Mouse (Mus musculus): ENCODE data around the gene Frmd4a. TPM values are rescaled to one million over a fixed set of nuclear protein-coding genes. Genes with fewer than 3 reads are reported as not detected.

Gene Frmd4a
- polyA plus RNA-seq, 1 experiment = 7.7 TPM

DNA sequence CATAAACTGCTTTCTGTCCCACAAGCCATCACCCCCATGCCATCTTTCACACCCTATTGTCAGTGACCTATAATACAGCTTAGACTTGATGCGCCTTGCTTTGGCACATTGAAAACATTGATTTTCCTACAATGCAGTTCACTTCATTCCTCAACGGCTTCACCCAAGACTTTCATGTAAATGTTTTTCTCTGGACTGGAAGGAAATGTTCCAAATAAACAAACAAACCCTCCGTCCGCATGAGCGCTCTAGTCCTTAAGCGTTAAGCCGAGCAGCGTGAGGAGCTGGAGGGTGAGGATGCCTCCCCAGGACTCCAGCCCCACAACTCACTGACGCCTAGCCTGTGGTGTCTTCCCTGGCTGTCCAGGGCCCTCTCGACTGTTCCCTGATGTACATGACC lies 279.4 kb downstream of the Frmd4a start:
- H3K4me1 ChIP-seq = peaks cover 9% of the 10 kb centered on the region; the same call in 1 of the 2 replicates
- no peak for TF ChIP-seq GATA1 (IDR thresholded peaks at IDR 0.05; ENCODE audit: borderline replicate concordance, low read length)
- TF ChIP-seq FLI1 (IDR thresholded peaks at IDR 0.05; ENCODE audit: low read length) = no peak
- H3K27me3 ChIP-seq (replicated peaks) = peaks cover 22% of the 10 kb centered on the region
- H3K4me3 ChIP-seq (replicated peaks) = no peak overlapping the region
- no peaks in the 10 kb centered on the region for H3K36me3 ChIP-seq (replicated peaks; ENCODE audit: low read length)
- H3K9me3 ChIP-seq = 0 out of 2 replicates have a peak, but pooled peaks cover 3% of the 10 kb centered on the region

DNA sequence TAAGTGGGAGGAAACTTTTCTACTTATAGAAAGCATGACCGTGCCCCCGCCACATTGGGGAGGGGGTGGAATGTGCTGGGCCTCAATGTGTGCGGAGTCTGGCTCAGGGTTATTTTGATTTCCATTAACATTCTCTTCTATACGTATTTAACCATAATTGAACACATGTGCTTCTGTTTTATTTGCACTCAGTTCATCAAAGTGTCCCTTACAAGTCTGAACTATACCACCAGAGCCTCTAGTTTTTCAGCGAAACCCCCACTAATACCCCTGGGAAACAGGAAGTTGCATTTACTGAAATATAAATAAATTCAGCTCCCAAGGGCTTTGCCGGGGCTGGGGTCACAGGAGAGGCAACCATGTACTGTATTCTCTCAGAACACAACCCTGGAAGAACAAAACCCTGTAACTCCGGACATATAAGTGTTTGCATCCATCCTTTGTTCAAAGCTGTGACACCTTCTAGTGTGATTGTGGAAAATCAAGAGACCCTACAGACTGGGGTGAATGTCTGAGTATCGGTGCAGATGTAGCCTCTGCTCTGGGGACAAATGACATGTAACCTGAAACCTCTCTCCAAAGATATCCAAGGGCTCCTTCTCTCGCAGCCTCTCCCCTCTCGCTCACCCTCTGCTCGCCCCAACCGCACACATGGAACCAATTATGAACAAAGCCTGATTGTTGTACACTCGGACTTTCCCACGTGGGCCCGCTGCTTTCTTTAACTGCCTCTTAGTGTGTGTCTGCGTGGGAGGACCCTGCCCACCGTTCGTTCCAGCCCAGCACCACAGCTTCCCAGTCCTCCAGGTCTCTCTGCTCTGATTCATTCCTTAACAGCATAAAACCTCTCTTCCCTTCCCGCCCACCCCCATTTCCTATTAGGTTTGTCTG lies 281.1 kb downstream of the Frmd4a start:
- H3K27me3 ChIP-seq (replicated peaks) = peaks cover 22% of the 10 kb centered on the region

DNA sequence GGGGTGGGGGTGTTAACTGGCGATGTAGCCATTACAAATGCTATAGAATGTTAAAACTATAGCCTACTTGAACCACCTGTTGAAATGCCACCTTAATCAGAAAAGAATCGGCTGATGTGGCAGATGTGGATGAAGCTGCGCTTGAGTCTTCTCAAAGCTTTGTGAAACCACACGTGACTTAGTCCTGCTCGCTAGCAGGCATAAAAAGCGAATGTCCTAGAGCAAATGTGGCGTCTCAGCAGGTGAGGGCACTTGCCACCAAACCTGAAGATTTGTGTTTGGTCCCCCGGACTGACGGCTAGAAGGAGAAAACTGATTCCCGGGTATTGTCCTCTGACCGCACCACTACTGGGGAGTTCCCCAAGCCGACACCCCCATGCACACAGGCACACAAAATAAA lies 282.1 kb downstream of the Frmd4a start:
- TF ChIP-seq FLI1 (IDR thresholded peaks at IDR 0.05; ENCODE audit: low read length) (no peak), GATA1 (IDR thresholded peaks at IDR 0.05; ENCODE audit: borderline replicate concordance, low read length) (no peak)
- Histone ChIP-seq H3K36me3 (replicated peaks; ENCODE audit: low read length) (no peaks in the 10 kb centered on the region), H3K4me3 (replicated peaks) (no peak overlapping the region), H3K27me3 (replicated peaks) (peaks cover 22% of the 10 kb centered on the region), H3K9me3 (no peaks in the 10 kb centered on the region), H3K4me1 (peaks cover 9% of the 10 kb centered on the region; the same call in 1 of the 2 replicates)

More for the DNA sequence above, 281.1 kb downstream of the Frmd4a start:
- TF ChIP-seq GATA1 (IDR thresholded peaks at IDR 0.05; ENCODE audit: borderline replicate concordance, low read length) (no peak), FLI1 (IDR thresholded peaks at IDR 0.05; ENCODE audit: low read length) (no peak)
- peaks cover 9% of the 10 kb centered on the region; the same call in 1 of the 2 replicates for H3K4me1 ChIP-seq
- H3K4me3 ChIP-seq (replicated peaks) = no peak overlapping the region
- H3K36me3 ChIP-seq (replicated peaks; ENCODE audit: low read length) = no peaks in the 10 kb centered on the region
- H3K9me3 ChIP-seq = no peaks in the 10 kb centered on the region

- Histone ChIP-seq H3K27me3 (replicated peaks) (peaks cover 22% of the 10 kb centered on the region), H3K9me3 (no peaks in the 10 kb centered on the region), H3K4me3 (replicated peaks) (peak overlapping the region; percentile 62), H3K36me3 (replicated peaks; ENCODE audit: low read length) (no peaks in the 10 kb centered on the region), H3K4me1 (peaks cover 9% of the 10 kb centered on the region; the same call in 1 of the 2 replicates)
- TF ChIP-seq FLI1 (IDR thresholded peaks at IDR 0.05; ENCODE audit: low read length) (no peak), GATA1 (IDR thresholded peaks at IDR 0.05; ENCODE audit: borderline replicate concordance, low read length) (no peak)
These were observed 282.9 kb downstream of the Frmd4a start for GRCm38 (mm10) chr2:4300383-4300811.

GRCm38 (mm10) chr2:4300816-4301215 lies 283.3 kb downstream of the Frmd4a start:
- H3K4me3 ChIP-seq (replicated peaks) = peak overlapping the region; percentile 62
- peaks cover 22% of the 10 kb centered on the region for H3K27me3 ChIP-seq (replicated peaks)
- peaks cover 9% of the 10 kb centered on the region; the same call in 1 of the 2 replicates for H3K4me1 ChIP-seq
- no peaks in the 10 kb centered on the region for H3K36me3 ChIP-seq (replicated peaks; ENCODE audit: low read length)
- no peaks in the 10 kb centered on the region for H3K9me3 ChIP-seq
- TF ChIP-seq FLI1 (IDR thresholded peaks at IDR 0.05; ENCODE audit: low read length) (no peak), GATA1 (IDR thresholded peaks at IDR 0.05; ENCODE audit: borderline replicate concordance, low read length) (no peak)

DNA sequence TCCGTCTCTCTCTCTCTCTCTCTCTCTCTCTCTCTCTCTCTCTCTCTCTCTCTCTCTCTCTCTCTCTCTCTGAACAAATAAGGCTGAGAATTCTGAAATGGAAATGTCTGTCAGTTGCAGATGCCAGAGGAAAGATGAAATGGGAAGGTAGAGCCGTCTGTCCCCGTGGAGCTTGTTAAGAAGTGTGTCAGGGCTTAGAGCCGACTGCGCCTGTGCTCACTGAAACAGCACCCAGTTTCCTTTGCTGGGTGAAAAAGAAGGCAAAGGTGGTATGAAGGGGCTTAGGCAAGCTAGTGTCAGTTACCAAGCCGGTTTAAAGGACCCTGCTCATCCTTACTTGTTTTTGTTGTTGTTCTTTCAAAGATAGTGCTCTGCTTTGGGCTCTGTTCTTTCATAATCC lies 283.7 kb downstream of the Frmd4a start:
- TF ChIP-seq GATA1 (IDR thresholded peaks at IDR 0.05; ENCODE audit: borderline replicate concordance, low read length) = no peak
- no peak for TF ChIP-seq FLI1 (IDR thresholded peaks at IDR 0.05; ENCODE audit: low read length)
- H3K4me3 ChIP-seq (replicated peaks) = no peak overlapping the region
- peaks cover 22% of the 10 kb centered on the region for H3K27me3 ChIP-seq (replicated peaks)
- H3K36me3 ChIP-seq (replicated peaks; ENCODE audit: low read length) = no peaks in the 10 kb centered on the region
- H3K4me1 ChIP-seq = peaks cover 5% of the 10 kb centered on the region; the same call in 1 of the 2 replicates
- H3K9me3 ChIP-seq = no peaks in the 10 kb centered on the region

GRCm38 (mm10) chr2:4301692-4302091 lies 284.2 kb downstream of the Frmd4a start:
- no peaks in the 10 kb centered on the region for H3K36me3 ChIP-seq (replicated peaks; ENCODE audit: low read length)
- peaks cover 22% of the 10 kb centered on the region for H3K27me3 ChIP-seq (replicated peaks)
- no peaks in the 10 kb centered on the region for H3K9me3 ChIP-seq
- no peak overlapping the region for H3K4me3 ChIP-seq (replicated peaks)
- peaks cover 4% of the 10 kb centered on the region; the same call in 1 of the 2 replicates for H3K4me1 ChIP-seq
- TF ChIP-seq FLI1 (IDR thresholded peaks at IDR 0.05; ENCODE audit: low read length) (no peak), GATA1 (IDR thresholded peaks at IDR 0.05; ENCODE audit: borderline replicate concordance, low read length) (no peak)

DNA sequence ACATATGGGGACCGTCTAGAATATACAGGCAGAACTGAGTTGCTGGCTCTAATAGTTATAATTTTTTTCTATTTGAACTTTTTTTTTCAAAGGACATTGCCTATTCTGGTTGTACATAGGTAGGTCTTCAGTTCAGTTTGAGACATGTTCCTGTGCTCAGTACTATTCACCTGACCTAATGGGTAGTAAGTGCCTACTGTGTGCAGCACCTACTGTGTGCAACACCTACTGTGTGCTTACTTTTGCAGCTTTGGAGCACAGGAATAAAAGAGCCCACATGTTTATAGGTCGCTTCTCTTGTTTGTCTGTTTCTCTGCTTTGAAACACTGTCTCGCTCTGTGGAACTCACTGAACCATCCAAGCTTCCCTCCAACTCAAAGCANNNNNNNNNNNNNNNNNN lies 284.6 kb downstream of the Frmd4a start:
- TF ChIP-seq FLI1 (IDR thresholded peaks at IDR 0.05; ENCODE audit: low read length) = no peak
- TF ChIP-seq GATA1 (IDR thresholded peaks at IDR 0.05; ENCODE audit: borderline replicate concordance, low read length) = no peak
- no peak overlapping the region for H3K4me3 ChIP-seq (replicated peaks)
- H3K27me3 ChIP-seq (replicated peaks) = peaks cover 22% of the 10 kb centered on the region
- H3K9me3 ChIP-seq = no peaks in the 10 kb centered on the region
- H3K4me1 ChIP-seq = peaks cover 4% of the 10 kb centered on the region; the same call in 1 of the 2 replicates
- H3K36me3 ChIP-seq (replicated peaks; ENCODE audit: low read length) = no peaks in the 10 kb centered on the region

- TF ChIP-seq GATA1 (IDR thresholded peaks at IDR 0.05; ENCODE audit: borderline replicate concordance, low read length) (no peak), FLI1 (IDR thresholded peaks at IDR 0.05; ENCODE audit: low read length) (no peak)
- H3K27me3 ChIP-seq (replicated peaks) = peaks cover 4% of the 10 kb centered on the region
- H3K9me3 ChIP-seq = no peaks in the 10 kb centered on the region
- H3K4me1 ChIP-seq = no peaks in the 10 kb centered on the region
- H3K4me3 ChIP-seq (replicated peaks) = no peak overlapping the region
- H3K36me3 ChIP-seq (replicated peaks; ENCODE audit: low read length) = no peaks in the 10 kb centered on the region
These were observed 289.6 kb downstream of the Frmd4a start for GRCm38 (mm10) chr2:4307076-4307475.

DNA sequence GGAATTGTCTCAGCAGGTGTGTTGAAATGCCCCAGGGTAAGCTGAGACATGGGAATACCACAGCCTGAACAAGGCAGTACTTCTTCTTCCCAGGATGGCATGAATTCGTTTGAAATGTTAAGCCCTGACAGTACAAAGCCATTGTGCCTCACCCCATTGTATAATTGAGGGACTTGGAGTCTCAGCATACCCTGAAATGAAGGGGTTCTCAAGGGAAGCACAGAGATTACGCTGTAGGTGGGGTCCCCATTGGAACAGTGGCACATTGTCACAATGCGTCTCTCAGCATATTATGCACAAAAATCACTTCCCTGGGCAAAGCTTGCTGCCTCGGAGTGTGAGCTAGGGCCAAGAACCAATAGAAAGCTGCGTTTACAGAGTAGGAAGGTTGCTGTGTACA lies 297.0 kb downstream of the Frmd4a start:
- Histone ChIP-seq H3K27me3 (replicated peaks) (peaks cover 24% of the 10 kb centered on the region), H3K4me1 (peaks cover 5% of the 10 kb centered on the region), H3K36me3 (replicated peaks; ENCODE audit: low read length) (no peaks in the 10 kb centered on the region), H3K4me3 (replicated peaks) (no peak overlapping the region), H3K9me3 (no peaks in the 10 kb centered on the region)
- TF ChIP-seq GATA1 (IDR thresholded peaks at IDR 0.05; ENCODE audit: borderline replicate concordance, low read length) (no peak), FLI1 (IDR thresholded peaks at IDR 0.05; ENCODE audit: low read length) (no peak)
